Mouse (Mus musculus): ENCODE data around the gene Rps24. TPM values are rescaled to one million over a fixed set of nuclear protein-coding genes. Genes with fewer than 3 reads are reported as not detected.

Rps24 gene
- polyA plus RNA-seq, 1 experiment from 2014 or later = 791 TPM

GRCm38 (mm10) chr14:24525677-24526415 is 38.9 kb downstream of the Rps24 start:
- H3K36me3 ChIP-seq (ENCODE audit: insufficient read depth, low read length) = no peaks in the 10 kb centered on the region
- no peak overlapping the region for H3K4me2 ChIP-seq (replicated peaks; ENCODE audit: low read depth, low read length)
- no peak; the same call in 1 of the 2 replicates for ATAC-seq
- 60% methylated on average over 10 of the region's 10 CpGs for WGBS
- no peaks in the 10 kb centered on the region for H3K9me3 ChIP-seq (ENCODE audit: low read length)
- H3K27me3 ChIP-seq (replicated peaks; ENCODE audit: insufficient read depth, low read length) = no peaks in the 10 kb centered on the region
- no peak for DNase-seq (ENCODE audit: low spot score)
- H3K9ac ChIP-seq (replicated peaks; ENCODE audit: low read depth) = no peak overlapping the region
- H3K4me3 ChIP-seq (ENCODE audit: low read depth, low read length) = no peak overlapping the region
- no peak overlapping the region for H3K27ac ChIP-seq (ENCODE audit: low read length)
- H3K4me1 ChIP-seq (ENCODE audit: insufficient read depth, low read depth, low read length) = no peaks in the 10 kb centered on the region
- TF ChIP-seq EP300 (IDR thresholded peaks at IDR 0.05) (no peak), CTCF (IDR thresholded peaks at IDR 0.05) (no peak)

GRCm38 (mm10) chr14:24526440-24526839 is 39.5 kb downstream of the Rps24 start:
- no peak for ATAC-seq
- 58% methylated on average over 10 of the region's 10 CpGs for WGBS

DNA sequence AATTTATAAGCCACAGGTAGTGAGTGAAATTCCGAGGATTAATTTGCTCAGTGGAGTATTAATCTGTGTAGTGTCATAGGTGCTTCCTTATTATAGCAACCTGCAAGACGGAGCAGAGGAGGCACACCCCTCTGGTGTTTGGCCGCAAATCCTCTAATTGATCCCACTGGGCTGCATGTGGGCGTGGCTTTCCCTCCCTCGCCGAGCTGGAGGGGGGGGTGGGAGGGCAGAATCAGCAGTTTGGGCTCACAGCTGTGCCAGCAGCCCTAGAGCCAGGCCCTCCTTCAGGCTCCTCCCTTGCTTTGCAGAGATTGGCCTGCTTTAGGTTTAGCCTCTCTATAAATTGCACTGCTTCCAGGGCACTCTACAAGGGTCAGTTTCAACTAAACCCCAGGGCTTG is 43.3 kb downstream of the Rps24 start:
- H3K27me3 ChIP-seq (replicated peaks; ENCODE audit: insufficient read depth, low read length) = no peaks in the 10 kb centered on the region
- H3K27ac ChIP-seq (ENCODE audit: low read length) = no peak overlapping the region
- H3K9me3 ChIP-seq (ENCODE audit: low read length) = no peaks in the 10 kb centered on the region
- peak; percentile 46 for ATAC-seq
- H3K36me3 ChIP-seq (ENCODE audit: insufficient read depth, low read length) = no peaks in the 10 kb centered on the region
- WGBS = 6% methylated on average over 6 of the region's 6 CpGs
- no peaks in the 10 kb centered on the region for H3K4me1 ChIP-seq (ENCODE audit: insufficient read depth, low read depth, low read length)
- TF ChIP-seq EP300 (IDR thresholded peaks at IDR 0.05) (no peak), CTCF (IDR thresholded peaks at IDR 0.05) (no peak)
- H3K4me3 ChIP-seq (ENCODE audit: low read depth, low read length) = no peak overlapping the region
- no peak overlapping the region for H3K9ac ChIP-seq (replicated peaks; ENCODE audit: low read depth)
- DNase-seq (ENCODE audit: low spot score) = peak; percentile 18
- no peak overlapping the region for H3K4me2 ChIP-seq (replicated peaks; ENCODE audit: low read depth, low read length)

More at GRCm38 (mm10) chr14:24526440-24526839, 39.5 kb downstream of the Rps24 start:
- no peak for DNase-seq (ENCODE audit: low spot score)
- no peak overlapping the region for H3K4me2 ChIP-seq (replicated peaks; ENCODE audit: low read depth, low read length)
- H3K4me1 ChIP-seq (ENCODE audit: insufficient read depth, low read depth, low read length) = no peaks in the 10 kb centered on the region
- H3K27me3 ChIP-seq (replicated peaks; ENCODE audit: insufficient read depth, low read length) = no peaks in the 10 kb centered on the region
- no peak overlapping the region for H3K27ac ChIP-seq (ENCODE audit: low read length)
- H3K36me3 ChIP-seq (ENCODE audit: insufficient read depth, low read length) = no peaks in the 10 kb centered on the region
- H3K9ac ChIP-seq (replicated peaks; ENCODE audit: low read depth) = no peak overlapping the region
- H3K4me3 ChIP-seq (ENCODE audit: low read depth, low read length) = no peak overlapping the region
- no peaks in the 10 kb centered on the region for H3K9me3 ChIP-seq (ENCODE audit: low read length)
- TF ChIP-seq EP300 (IDR thresholded peaks at IDR 0.05) = no peak
- TF ChIP-seq CTCF (IDR thresholded peaks at IDR 0.05) = no peak

DNA sequence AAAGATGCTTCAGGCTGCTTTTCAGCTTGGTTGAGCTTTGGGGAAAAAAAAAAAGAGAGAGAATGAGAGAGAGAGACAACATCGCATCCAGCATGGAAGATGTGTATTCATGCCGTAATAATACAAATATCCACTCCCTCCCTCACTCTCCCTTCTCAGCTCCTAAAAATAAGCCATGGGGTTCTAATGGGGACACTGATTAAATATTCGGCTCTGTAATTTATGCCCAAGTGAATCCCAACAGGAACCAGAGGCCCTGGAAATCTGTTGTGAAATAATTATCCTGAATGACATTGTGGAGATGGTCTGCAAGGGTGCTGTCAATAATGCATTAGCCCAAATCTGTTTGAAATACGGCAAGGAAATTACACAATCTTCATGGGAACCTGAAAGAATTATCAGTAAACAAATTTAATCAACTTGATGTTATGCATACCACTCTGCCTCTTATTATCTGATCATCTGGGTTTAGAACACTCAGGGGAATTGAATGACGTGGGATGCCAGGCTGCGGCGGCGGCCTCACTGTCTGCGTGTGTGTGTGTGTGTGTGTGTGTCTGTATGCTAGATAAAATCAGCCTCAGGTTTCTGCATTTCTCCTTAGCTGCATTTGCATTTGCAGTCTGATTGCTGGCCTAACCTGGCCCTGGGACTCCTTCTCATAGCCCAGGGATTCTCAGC is 48.1 kb downstream of the Rps24 start:
- Histone ChIP-seq H3K4me1 (ENCODE audit: insufficient read depth, low read depth, low read length) (no peaks in the 10 kb centered on the region), H3K27ac (ENCODE audit: low read length) (no peak overlapping the region), H3K9me3 (ENCODE audit: low read length) (peaks cover 3% of the 10 kb centered on the region; the same call in 1 of the 2 replicates), H3K27me3 (replicated peaks; ENCODE audit: insufficient read depth, low read length) (no peaks in the 10 kb centered on the region), H3K4me2 (replicated peaks; ENCODE audit: low read depth, low read length) (no peak overlapping the region), H3K36me3 (ENCODE audit: insufficient read depth, low read length) (no peaks in the 10 kb centered on the region), H3K9ac (replicated peaks; ENCODE audit: low read depth) (no peak overlapping the region), H3K4me3 (ENCODE audit: low read depth, low read length) (no peak overlapping the region)
- no peak for ATAC-seq
- no peak for DNase-seq (ENCODE audit: low spot score)
- 81% methylated on average over 9 of the region's 9 CpGs for WGBS
- no peak for TF ChIP-seq EP300 (IDR thresholded peaks at IDR 0.05)
- TF ChIP-seq CTCF (IDR thresholded peaks at IDR 0.05) = no peak

DNA sequence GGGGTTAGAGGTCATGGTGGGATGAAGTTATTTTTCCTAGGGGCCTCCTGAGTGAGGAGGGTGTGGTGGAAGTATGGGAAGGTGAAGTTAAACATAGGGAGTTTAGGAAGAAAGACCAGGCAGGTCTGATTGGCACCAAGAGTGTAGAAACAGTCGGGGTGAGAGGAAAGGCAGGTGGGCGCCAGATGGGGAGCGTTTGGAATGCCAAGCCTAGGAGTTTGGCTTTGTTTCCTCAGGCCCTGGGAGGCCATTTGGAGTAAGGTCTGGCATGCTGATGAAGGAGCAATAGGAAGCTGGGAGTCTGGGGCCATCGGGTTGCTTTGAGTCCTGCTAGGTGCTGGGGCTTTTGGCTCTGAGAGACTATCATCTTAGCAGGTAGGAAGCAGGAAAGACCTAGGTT is 56.0 kb downstream of the Rps24 start:
- H3K27me3 ChIP-seq (replicated peaks; ENCODE audit: insufficient read depth, low read length) = no peaks in the 10 kb centered on the region
- no peak overlapping the region for H3K4me3 ChIP-seq (ENCODE audit: low read depth, low read length)
- H3K4me1 ChIP-seq (ENCODE audit: insufficient read depth, low read depth, low read length) = no peaks in the 10 kb centered on the region
- H3K36me3 ChIP-seq (ENCODE audit: insufficient read depth, low read length) = no peaks in the 10 kb centered on the region
- DNase-seq (ENCODE audit: low spot score) (no peak), ATAC-seq (no peak)
- 80% methylated on average over 4 of the region's 4 CpGs for WGBS
- no peak overlapping the region for H3K27ac ChIP-seq (ENCODE audit: low read length)
- no peak for TF ChIP-seq CTCF (IDR thresholded peaks at IDR 0.05)
- TF ChIP-seq EP300 (IDR thresholded peaks at IDR 0.05) = no peak
- H3K9me3 ChIP-seq (ENCODE audit: low read length) = no peaks in the 10 kb centered on the region
- H3K4me2 ChIP-seq (replicated peaks; ENCODE audit: low read depth, low read length) = no peak overlapping the region
- H3K9ac ChIP-seq (replicated peaks; ENCODE audit: low read depth) = no peak overlapping the region

DNA sequence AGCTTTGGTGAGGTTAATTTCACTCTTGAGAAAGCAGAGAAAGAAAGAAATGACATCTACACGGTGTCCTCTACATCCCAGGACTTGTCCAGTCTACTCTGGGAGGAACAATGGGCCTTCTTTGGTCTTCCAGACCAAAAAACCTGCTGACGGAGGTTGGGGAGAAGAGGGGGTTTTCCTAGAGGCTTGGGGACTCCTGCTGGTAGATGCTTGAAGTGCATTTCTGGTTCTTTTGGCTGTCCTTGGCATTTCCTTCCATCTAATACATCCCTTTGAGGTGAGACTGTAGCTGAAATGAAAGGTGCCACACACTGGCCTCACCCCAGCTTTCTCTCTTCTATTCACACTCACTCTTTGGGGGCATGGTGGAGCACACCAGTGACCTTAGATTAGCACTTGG is 57.1 kb downstream of the Rps24 start:
- peak; percentile 28 for DNase-seq (ENCODE audit: low spot score)
- no peaks in the 10 kb centered on the region for H3K4me1 ChIP-seq (ENCODE audit: insufficient read depth, low read depth, low read length)
- H3K27me3 ChIP-seq (replicated peaks; ENCODE audit: insufficient read depth, low read length) = no peaks in the 10 kb centered on the region
- no peak overlapping the region for H3K9ac ChIP-seq (replicated peaks; ENCODE audit: low read depth)
- no peaks in the 10 kb centered on the region for H3K9me3 ChIP-seq (ENCODE audit: low read length)
- no peak overlapping the region for H3K4me2 ChIP-seq (replicated peaks; ENCODE audit: low read depth, low read length)
- ATAC-seq = no peak
- 20% methylated on average over 2 of the region's 2 CpGs for WGBS
- H3K4me3 ChIP-seq (ENCODE audit: low read depth, low read length) = no peak overlapping the region
- H3K27ac ChIP-seq (ENCODE audit: low read length) = no peak overlapping the region
- TF ChIP-seq EP300 (IDR thresholded peaks at IDR 0.05) (no peak), CTCF (IDR thresholded peaks at IDR 0.05) (peak; percentile 63)
- no peaks in the 10 kb centered on the region for H3K36me3 ChIP-seq (ENCODE audit: insufficient read depth, low read length)

Other genes with a start within 250 kb of the Rps24 start
- 5.7 and 6.0 TPM in 2 replicates for gene Dlg5, start 241.2 kb upstream of the Rps24 start, polyA plus RNA-seq (2015; fragmentation: Nextera tagmentation; extraction: Ambion mirVana)
- not detected in 2 replicates for gene E330034G19Rik, start 193.9 kb upstream of the Rps24 start, polyA plus RNA-seq (2015; fragmentation: Nextera tagmentation; extraction: Ambion mirVana)
- gene Polr3a, start 67 bp upstream of the Rps24 start, polyA plus RNA-seq (2015; fragmentation: Nextera tagmentation; extraction: Ambion mirVana) = 8.4 and 10.1 TPM in 2 replicates

Measured in lung, postnatal 0 days (tissue).